Comparison of ENCODE assay signal across 13 mouse cellular contexts in the genomic region with DNA sequence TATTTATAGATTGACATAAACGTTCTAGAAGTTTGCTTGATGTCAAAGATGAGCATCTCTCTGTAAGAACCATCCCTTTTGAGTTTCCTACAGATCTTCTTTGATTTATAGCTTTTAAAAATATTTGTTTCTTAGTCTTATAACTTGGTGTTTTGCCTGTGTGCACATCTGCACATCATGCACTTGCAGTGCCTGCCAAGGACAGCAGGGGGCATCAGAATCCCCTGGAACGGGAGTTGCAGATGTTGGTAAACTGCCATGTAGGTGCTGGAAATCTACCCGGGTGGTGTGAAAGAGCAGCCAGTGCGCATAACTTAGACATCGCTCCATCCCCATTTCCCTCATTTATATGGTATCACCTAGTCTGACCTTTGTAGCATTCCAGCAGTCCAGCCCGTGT.
DNase-seq lines count a peak whose midpoint lies in the region; ATAC-seq and TF ChIP-seq lines count a peak whose summit lies in the region.
"Had no signal": no experiment of that assay in that cellular context is flagged by ENCODE, and none has a peak within 500 bp of the region (broad histone marks: within the 10 kb centered on the region; RNA-seq: fewer than 3 reads in every experiment).

No protein-coding gene starts in this region.

- H3K4me2 ChIP-seq in liver, embryonic 11.5 days, result no peak overlapping the region
- no peak overlapping the region for H3K4me2 ChIP-seq in liver, postnatal 0 days (ENCODE audit: low read depth, low read length)
- H3K4me2 ChIP-seq: embryonic facial prominence, embryonic 13.5 days; heart, embryonic 13.5 days; neural tube, embryonic 12.5 days had no signal

- H3K79me2 ChIP-seq in MEL (ENCODE audit: control insufficient read depth, insufficient read depth, low read length, poor library complexity), result no peaks in the 10 kb centered on the region

- no peak for TF ChIP-seq POLR2A in MEL (IDR thresholded peaks at IDR 0.05; ENCODE audit: control insufficient read depth in 1 of 2, insufficient read depth in 1 of 2, low read depth in 1 of 2, low read length in 2 of 2, poor library complexity in 1 of 2)

- H3K4me1 ChIP-seq in liver, embryonic 11.5 days (replicated peaks; ENCODE audit: control insufficient read depth, insufficient read depth, low read length), result no peaks in the 10 kb centered on the region
- H3K4me1 ChIP-seq in MEL (ENCODE audit: control insufficient read depth in 1 of 2, insufficient read depth in 2 of 2, low read length in 2 of 2), result peaks cover 4 to 8% of the 10 kb centered on the region in 2 experiments; a peak in 3 of 4 replicates
- no peaks in the 10 kb centered on the region for H3K4me1 ChIP-seq in liver, postnatal 0 days (ENCODE audit: insufficient read depth)
- H3K4me1 ChIP-seq: heart, embryonic 13.5 days; neural tube, embryonic 12.5 days had no signal

- no peak overlapping the region for H3K27ac ChIP-seq in liver, embryonic 11.5 days (ENCODE audit: low read depth, low read length)
- no peak overlapping the region for H3K27ac ChIP-seq in MEL (ENCODE audit: control insufficient read depth, low read depth, low read length)
- no peak overlapping the region for H3K27ac ChIP-seq in liver, postnatal 0 days (ENCODE audit: low read depth)
- H3K27ac ChIP-seq: embryonic facial prominence, embryonic 13.5 days; heart, embryonic 13.5 days; neural tube, embryonic 12.5 days had no signal

- DNase-seq in adrenal gland, postnatal 10 days, result peak; percentile 10
- no peak for DNase-seq in adrenal gland, adult 2 months
- DNase-seq in liver (peak; percentile 23), MEL (ENCODE audit: low read depth, low spot score) (peak; percentile 71)
- no peak for DNase-seq in liver, embryonic 11.5 days (ENCODE audit: low spot score)
- no peak for DNase-seq in liver, postnatal 0 days
- DNase-seq in cerebellum, adult 9-11 months, result no peak
- DNase-seq in layer of hippocampus, adult 9-11 months, result no peak
- DNase-seq: kidney, adult 9 months had no signal

- no peak overlapping the region for H3K4me3 ChIP-seq in liver, embryonic 11.5 days (ENCODE audit: low read depth, low read length)
- H3K4me3 ChIP-seq in MEL (ENCODE audit: control insufficient read depth in 1 of 2, insufficient read depth in 1 of 2, low read depth in 2 of 2, low read length in 2 of 2), result no peak overlapping the region
- H3K4me3 ChIP-seq in liver, postnatal 0 days (ENCODE audit: low read depth, low read length), result no peak overlapping the region
- H3K4me3 ChIP-seq: embryonic facial prominence, embryonic 13.5 days; heart, embryonic 13.5 days; megakaryocyte, embryonic 14.5 days; neural tube, embryonic 12.5 days had no signal

- H3K9ac ChIP-seq in liver, embryonic 11.5 days (ENCODE audit: low read depth, low read length), result no peak overlapping the region
- no peak overlapping the region for H3K9ac ChIP-seq in MEL (ENCODE audit: control insufficient read depth, low read depth, low read length, poor library complexity, severe bottlenecking)
- no peak overlapping the region for H3K9ac ChIP-seq in liver, postnatal 0 days (replicated peaks)
- H3K9ac ChIP-seq: embryonic facial prominence, embryonic 13.5 days; heart, embryonic 13.5 days; neural tube, embryonic 12.5 days had no signal

- TF ChIP-seq CTCF in MEL (IDR thresholded peaks at IDR 0.05 in 2 of 3, conservative IDR thresholded peaks at IDR 0.05 in 1 of 3; ENCODE audit: control insufficient read depth in 1 of 3, insufficient read depth in 1 of 3, low read depth in 2 of 3, low read length in 3 of 3, poor library complexity in 1 of 3, severe bottlenecking in 1 of 3), result peak; percentile 80 to 92 (median 83)
- TF ChIP-seq CTCF in liver, postnatal 0 days (IDR thresholded peaks at IDR 0.05; ENCODE audit: low read depth), result peak; percentile 53

- H3K36me3 ChIP-seq in liver, embryonic 11.5 days (ENCODE audit: control insufficient read depth, insufficient read depth, low read length), result no peaks in the 10 kb centered on the region; the same call in 1 of the 2 replicates
- peaks cover 0 to under 1% of the 10 kb centered on the region in 2 experiments; a peak in 2 of 4 replicates for H3K36me3 ChIP-seq in MEL (ENCODE audit: control insufficient read depth in 1 of 2, insufficient read depth in 2 of 2, low read length in 2 of 2)
- no peaks in the 10 kb centered on the region for H3K36me3 ChIP-seq in liver, postnatal 0 days (replicated peaks; ENCODE audit: insufficient read depth, low read length)
- H3K36me3 ChIP-seq: embryonic facial prominence, embryonic 13.5 days; neural tube, embryonic 12.5 days had no signal

- TF ChIP-seq EP300 in MEL (IDR thresholded peaks at IDR 0.05; ENCODE audit: low read depth in 1 of 2, low read length in 2 of 2), result no peak
- TF ChIP-seq EP300 in liver, postnatal 0 days (IDR thresholded peaks at IDR 0.05; ENCODE audit: low read depth), result no peak

- TF ChIP-seq RAD21 in MEL (IDR thresholded peaks at IDR 0.05; ENCODE audit: low read depth, low read length), result peak; percentile 80

- H3K27me3 ChIP-seq in liver, embryonic 11.5 days (replicated peaks; ENCODE audit: control insufficient read depth, insufficient read depth, low read length), result no peaks in the 10 kb centered on the region
- H3K27me3 ChIP-seq in MEL (ENCODE audit: control insufficient read depth in 1 of 2, insufficient read depth in 2 of 2, low read length in 2 of 2), result no peaks in the 10 kb centered on the region
- no peaks in the 10 kb centered on the region for H3K27me3 ChIP-seq in liver, postnatal 0 days (ENCODE audit: insufficient read depth, low read length)
- H3K27me3 ChIP-seq: embryonic facial prominence, embryonic 13.5 days; heart, embryonic 13.5 days; megakaryocyte, embryonic 14.5 days; neural tube, embryonic 12.5 days had no signal

- ATAC-seq in liver, embryonic 11.5 days (replicated peaks; ENCODE audit: low FRiP score), result no peak
- ATAC-seq in liver, postnatal 0 days, result no peak

- H3K9me3 ChIP-seq in liver, embryonic 11.5 days (ENCODE audit: control insufficient read depth, low read length), result no peaks in the 10 kb centered on the region
- no peaks in the 10 kb centered on the region for H3K9me3 ChIP-seq in MEL (replicated peaks; ENCODE audit: insufficient read depth, low read length)
- H3K9me3 ChIP-seq in liver, postnatal 0 days (ENCODE audit: low read length), result no peaks in the 10 kb centered on the region
- H3K9me3 ChIP-seq: heart, embryonic 13.5 days; megakaryocyte, embryonic 14.5 days; neural tube, embryonic 12.5 days had no signal

- 89% methylated on average over 6 of the region's 6 CpGs for WGBS in liver, embryonic 11.5 days
- WGBS in liver, postnatal 0 days (ENCODE audit: insufficient replicate concordance), result 84% methylated on average over 6 of the region's 6 CpGs

TF ChIP-seq in MEL, 35 proteins besides CTCF, POLR2A, EP300 and RAD21:
- TF ChIP-seq ZC3H11A (IDR thresholded peaks at IDR 0.05; ENCODE audit: low read depth, low read length) (peak; percentile 66), HCFC1 (IDR thresholded peaks at IDR 0.05; ENCODE audit: low read depth, low read length) (no peak), SMC3 (IDR thresholded peaks at IDR 0.05; ENCODE audit: low read depth, low read length) (peak; percentile 91)

Comparison
In these comparisons a context has a peak if more than half of its experiments do, and no peak if none do; other contexts are left out.
1. DNase-seq: peak in adrenal gland, postnatal 10 days (single experiment), liver (single experiment) and MEL (single experiment); none in adrenal gland, adult 2 months (single experiment), liver, embryonic 11.5 days (single experiment), liver, postnatal 0 days (single experiment), cerebellum, adult 9-11 months (single experiment) and layer of hippocampus, adult 9-11 months (single experiment).